Mouse (Mus musculus): ENCODE data around the gene Defb11.
"Not testable (repeated sequence)": the region's sequence is repeated elsewhere in the genome, so short reads cannot be mapped to it uniquely, and the experiment has no call there.

Gene Defb11

GRCm38 (mm10) chr8:21906290-21906689, at the start of gene Defb11:
Defb11 (minus strand) TSS chr8:21906412.
- DNase-seq (ENCODE audit: low spot score), result not testable (repeated sequence)

DNA sequence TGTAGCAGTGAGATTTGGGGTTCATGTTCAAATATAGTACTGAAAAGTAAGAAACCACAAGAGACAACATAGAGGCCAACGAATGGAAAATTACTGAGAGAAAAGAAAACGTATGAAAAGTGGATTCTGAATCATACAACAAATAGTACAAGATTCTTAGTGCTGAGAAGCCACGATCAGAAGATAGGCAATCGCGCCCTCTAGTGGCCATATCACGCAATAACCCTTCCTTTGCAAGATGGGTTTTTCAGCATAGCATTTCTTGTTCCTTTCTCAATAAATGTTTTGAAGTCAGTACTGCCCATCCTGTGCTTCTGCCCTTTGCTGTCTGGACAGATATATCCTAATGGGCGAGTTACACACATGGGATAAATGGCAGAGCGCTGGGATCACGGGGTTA, 49.1 kb upstream of the Defb11 start:
- DNase-seq (ENCODE audit: low spot score), result peak; percentile 49

DNA sequence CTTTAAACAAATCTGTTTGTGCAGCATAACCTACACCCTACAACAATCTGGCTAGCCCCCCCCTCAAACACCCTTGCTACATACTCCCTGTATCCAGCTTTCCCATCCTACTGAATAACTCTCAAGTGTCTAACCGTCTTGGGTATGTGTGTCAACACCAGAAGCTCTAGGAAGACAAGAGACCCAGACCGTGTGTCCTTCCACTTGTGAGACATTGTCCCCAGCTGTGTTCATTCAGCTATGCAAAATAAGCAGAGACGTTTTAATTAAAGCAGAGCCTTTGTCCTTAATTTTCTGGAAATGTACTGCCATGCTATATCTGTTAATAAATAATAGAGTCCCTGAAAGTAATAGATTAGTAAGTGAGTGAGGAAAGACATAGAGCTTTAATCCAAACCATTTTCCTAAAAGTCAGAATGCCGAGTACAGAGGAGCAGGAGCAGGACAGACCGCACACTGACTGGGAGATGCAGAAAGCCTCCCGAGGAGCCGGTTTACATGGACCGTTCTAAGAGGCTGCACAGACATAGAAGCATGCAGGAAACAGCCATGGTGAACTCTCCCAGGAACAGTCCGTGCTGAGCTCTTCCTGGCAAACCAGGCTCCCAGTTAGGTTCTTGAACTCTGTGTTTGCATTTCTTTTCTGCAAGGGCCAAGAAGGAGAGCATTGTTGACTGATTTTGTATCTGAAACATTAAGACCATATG, 41.3 kb upstream of the Defb11 start:
- DNase-seq (ENCODE audit: low spot score), result no peak

- DNase-seq (ENCODE audit: low spot score), result no peak
Measured at GRCm38 (mm10) chr8:21946462-21946861, 40.2 kb upstream of the Defb11 start, which contains the start of gene Defb13. Defb13 (plus strand) TSS chr8:21946762.

DNA sequence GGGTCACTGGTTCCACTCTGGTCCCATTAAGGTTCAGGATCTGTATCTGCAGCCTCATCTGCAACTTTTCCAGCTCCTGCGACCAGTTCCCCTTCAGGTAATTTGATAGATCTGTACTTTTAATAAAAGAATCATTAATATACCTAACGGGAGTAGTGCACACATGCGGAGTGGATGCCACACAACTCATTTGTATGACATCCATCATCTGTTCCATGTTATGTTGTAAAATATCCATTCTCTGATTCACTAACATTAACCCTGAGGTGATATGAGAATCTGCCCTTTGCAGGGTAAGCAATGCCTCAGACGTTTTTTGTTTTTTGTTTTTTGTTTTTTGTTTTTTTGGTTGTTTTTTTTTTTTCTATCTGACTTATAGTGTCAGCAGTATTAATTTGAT, 31.8 kb upstream of the Defb11 start, which contains the start of gene Defb35:
Gene Defb35 (plus strand): TSS at position 301 of the 400 bp plus-strand sequence.
- DNase-seq (ENCODE audit: low spot score), result not testable (repeated sequence)

GRCm38 (mm10) chr8:21932610-21933009, 26.4 kb upstream of the Defb11 start, which contains the start of gene Defb15:
Defb15 (minus strand) TSS chr8:21932710.
- no peak for DNase-seq (ENCODE audit: low spot score)

- DNase-seq (ENCODE audit: low spot score), result not testable (repeated sequence)
Measured at GRCm38 (mm10) chr8:21930754-21931153, 24.5 kb upstream of the Defb11 start.

GRCm38 (mm10) chr8:21915625-21916024, 9.4 kb upstream of the Defb11 start:
- DNase-seq (ENCODE audit: low spot score), result no peak

DNA sequence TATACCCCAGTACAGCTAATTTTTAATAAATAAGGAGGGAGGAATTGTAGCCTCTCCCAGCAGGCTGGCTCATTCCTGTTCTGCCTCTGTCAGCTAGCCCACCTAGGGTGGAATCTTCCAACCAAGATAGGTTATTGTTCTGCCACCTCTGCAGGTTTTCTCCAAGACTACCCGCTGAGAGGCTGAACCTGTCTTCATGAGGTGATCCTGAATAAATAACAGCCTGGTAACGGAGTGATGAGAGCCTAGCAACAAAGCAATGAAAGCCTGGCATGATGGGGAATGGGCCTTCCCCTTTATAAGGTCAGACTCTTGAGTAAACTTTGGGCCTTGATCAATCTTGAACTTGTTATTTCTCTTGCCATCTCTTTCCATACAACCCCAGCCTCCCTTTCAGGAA, 6.3 kb upstream of the Defb11 start:
- DNase-seq (ENCODE audit: low spot score), result no peak

GRCm38 (mm10) chr8:21911931-21912330, 5.7 kb upstream of the Defb11 start:
- DNase-seq (ENCODE audit: low spot score), result no peak

DNA sequence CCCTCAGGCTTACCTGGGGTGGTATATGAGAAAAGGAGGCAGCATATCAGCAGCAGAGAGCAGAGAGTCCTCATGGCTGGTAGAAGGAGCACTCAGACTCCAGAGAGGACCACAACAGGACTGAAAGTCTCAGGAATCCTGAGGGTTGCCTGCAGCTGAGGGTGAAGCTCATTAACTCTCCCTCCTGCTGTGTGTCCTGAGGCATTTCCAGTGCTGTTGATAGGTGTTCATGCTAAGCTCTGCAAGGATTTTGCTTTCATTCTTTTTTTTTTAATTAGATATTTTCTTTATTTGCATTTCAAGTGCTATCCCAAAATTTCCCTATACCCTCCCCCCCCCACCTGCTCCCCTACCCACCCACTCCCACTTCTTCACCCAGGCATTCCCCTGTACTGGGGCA, 20.9 kb downstream of the Defb11 start, which contains the start of gene Defb9:
Gene Defb9 (minus strand): TSS at position 101 of the 400 bp plus-strand sequence.
- not testable (repeated sequence) for DNase-seq (ENCODE audit: low spot score)

- not testable (repeated sequence) for DNase-seq (ENCODE audit: low spot score)
Measured at GRCm38 (mm10) chr8:21858586-21858985, 47.6 kb downstream of the Defb11 start, which contains the start of gene Defb10. Defb10 (plus strand) TSS chr8:21858901.
